Mouse (Mus musculus) naive thymus-derived CD4-positive, alpha-beta T cell, adult 2 months (primary cell): Measurements from ENCODE around the gene Rhbdl3.

ENCODE experiments used
- DNase-seq: peaks from one replicate; pipeline ENCODE4 v3.0.0-alpha.2; 2011; ENCODE audit warnings: low read depth

The Rhbdl3 gene

GRCm38 (mm10) chr11:80385055-80385454 lies 84.3 kb downstream of the Rhbdl3 start:
- no peak for DNase-seq

- DNase-seq = no peak
These were observed 86.1 kb downstream of the Rhbdl3 start for GRCm38 (mm10) chr11:80386790-80387189.

GRCm38 (mm10) chr11:80389885-80390284 lies 89.2 kb downstream of the Rhbdl3 start:
- no peak for DNase-seq

GRCm38 (mm10) chr11:80391407-80392120 lies 90.9 kb downstream of the Rhbdl3 start:
- DNase-seq = no peak

- no peak for DNase-seq
These were observed 95.2 kb downstream of the Rhbdl3 start for GRCm38 (mm10) chr11:80395930-80396329.

- DNase-seq = no peak
These were observed 95.9 kb downstream of the Rhbdl3 start for GRCm38 (mm10) chr11:80396617-80397016.
